Mouse (Mus musculus) lung, adult 2 months (tissue): ENCODE measurements around the gene Ndufa7.
"Not testable (repeated sequence)": the region's sequence is repeated elsewhere in the genome, so short reads cannot be mapped to it uniquely, and the experiment has no call there.

ENCODE experiments used
- CTCF ChIP-seq: fragments of 200-500 bp; IDR thresholded peaks from 2 replicates; pipeline ENCODE4 v1.5.1; 2011; ENCODE audit warnings: mild to moderate bottlenecking, low read length, control low read depth; ENCODE audit not compliant: insufficient read depth
- POLR2A ChIP-seq: fragments of 200-500 bp; IDR thresholded peaks from 2 replicates; pipeline ENCODE4 v1.6.1; 2011; ENCODE audit warnings: low read depth, mild to moderate bottlenecking, control low read depth, low read length, borderline replicate concordance; ENCODE audit errors: extremely low read depth

- not testable (repeated sequence) for TF ChIP-seq CTCF, POLR2A
These were observed 59.9 kb downstream of the Ndufa7 start for GRCm38 (mm10) chr17:33884320-33884719.
